Mouse (Mus musculus): ENCODE data around the gene Prrx1.
A peak's percentile ranks its signal among the peaks of the same experiment; 100 is the strongest.

Gene Prrx1

DNA sequence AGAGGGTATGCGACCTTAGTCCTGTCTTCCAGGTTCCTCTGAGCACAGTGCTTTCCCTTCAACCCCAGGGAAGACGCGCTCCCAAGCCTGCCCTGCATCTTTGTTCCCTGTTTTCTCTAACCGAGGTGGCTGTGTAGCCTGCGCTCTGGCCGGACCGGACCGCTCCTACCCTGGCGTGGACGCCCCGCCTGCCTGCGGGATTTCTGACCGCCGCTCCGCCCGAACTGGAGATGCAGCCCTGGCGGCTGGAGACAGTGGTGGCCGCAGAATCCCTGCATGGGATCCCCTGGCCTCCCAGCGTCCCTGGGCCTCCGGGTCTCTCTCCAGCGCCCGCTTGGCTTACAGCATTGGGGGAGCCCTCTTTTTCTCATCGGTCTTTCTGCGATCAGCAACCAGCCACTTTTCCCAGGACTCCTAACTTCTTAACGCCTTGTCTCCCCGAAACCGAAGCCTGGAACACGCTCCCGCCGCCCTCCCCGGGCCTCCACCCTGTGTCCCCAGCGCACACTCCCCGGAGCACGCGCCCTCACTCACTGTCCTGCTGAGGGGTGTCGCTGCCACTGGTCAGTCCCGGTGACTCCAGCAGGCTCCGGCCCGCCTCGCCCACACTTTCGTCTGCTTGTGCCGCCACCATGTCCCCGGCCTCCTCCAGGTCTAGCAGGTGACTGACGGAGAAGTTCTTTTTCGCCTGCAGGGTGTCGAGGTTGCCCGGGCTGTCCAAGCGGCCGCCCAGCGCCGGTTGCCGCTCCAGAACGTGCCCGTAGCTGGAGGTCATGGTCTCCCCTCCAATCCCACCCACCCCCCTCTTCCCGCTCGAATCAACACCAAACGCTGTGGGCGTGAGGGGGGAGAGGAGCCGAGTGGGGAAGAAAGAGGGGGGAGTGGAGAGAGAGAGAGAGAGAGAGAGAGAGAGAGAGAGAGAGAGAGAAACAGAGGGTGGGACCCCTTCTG, 1.4 kb downstream of the Prrx1 start:
- ATAC-seq (ENCODE audit: insufficient number of reproducible peaks, low FRiP score, low TSS enrichment), result peak; percentile 21; the same call in 1 of the 2 replicates

DNA sequence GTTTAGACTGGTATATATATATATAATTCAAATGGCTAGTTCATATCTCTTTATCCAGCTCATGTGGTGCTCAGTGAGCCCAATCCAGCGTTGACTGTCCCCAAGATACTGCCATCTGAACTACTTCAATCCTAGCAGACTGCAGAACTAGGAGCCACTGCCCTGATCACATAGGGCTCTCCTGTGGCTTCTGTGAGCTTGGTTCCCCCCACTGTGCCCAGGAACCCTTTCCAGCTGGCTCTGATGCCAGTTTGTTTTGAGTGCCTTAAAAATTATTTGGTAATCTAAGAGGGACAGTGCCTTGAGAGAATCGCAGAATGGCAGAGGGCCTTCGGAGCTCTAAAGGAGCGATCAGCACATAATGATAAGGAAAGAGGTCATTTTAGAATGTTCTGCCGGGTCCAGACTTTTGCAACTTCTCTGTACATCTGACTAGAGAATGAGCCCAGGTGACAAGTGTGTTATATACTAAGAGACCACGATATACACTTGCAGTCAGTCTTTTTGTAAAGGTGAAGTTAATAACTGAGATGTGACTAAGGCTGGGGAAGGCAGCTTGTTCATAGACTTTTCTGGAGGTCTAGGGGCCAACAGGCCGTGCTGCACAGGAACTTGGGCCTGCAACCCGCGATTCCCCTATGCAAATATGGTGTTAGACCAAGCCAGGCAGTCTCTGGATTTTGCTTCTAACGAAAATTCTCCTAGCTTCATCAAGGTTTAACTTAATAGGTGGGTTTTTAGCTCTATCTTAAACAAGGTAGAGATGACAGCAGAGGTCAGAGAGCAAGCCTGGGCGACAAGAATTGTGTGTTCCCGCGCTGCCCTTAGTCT, 2.3 kb downstream of the Prrx1 start:
- no peak for ATAC-seq (ENCODE audit: insufficient number of reproducible peaks, low FRiP score, low TSS enrichment)

DNA sequence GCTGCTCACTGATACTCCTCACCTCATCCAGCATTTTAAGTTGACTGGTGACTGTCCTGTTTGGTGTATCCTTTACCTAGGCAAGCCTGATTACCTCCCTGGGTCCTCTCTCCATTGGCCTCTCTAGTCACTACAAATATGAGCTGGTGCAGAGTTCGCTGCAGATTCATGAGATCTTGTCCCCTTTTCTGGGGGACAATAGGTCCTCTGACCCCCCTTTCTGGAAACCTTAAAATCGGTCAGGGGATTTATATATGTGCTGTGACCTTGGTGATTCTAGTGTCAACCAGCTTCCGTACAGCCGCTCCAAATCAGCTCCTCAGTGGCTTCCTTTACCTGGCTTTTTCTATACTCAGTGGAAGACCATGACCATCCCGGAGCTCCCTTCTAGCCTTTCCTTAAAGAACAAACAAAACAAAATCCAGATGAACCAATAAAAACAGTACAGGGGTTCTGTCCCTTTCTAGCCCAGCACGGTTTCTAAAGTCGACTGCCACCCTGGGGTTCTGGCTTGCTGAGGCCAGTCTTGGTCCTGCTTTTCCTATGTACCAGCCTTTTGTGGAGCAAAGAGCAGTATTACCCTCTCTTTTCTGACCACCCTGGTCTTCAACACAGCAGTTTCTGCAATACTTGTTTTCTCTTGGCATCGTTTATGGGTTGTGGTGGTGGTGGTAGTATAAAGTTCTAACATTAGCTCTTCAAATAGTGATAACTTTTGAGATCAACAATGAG, 3.3 kb downstream of the Prrx1 start:
- ATAC-seq (ENCODE audit: insufficient number of reproducible peaks, low FRiP score, low TSS enrichment), result no peak

DNA sequence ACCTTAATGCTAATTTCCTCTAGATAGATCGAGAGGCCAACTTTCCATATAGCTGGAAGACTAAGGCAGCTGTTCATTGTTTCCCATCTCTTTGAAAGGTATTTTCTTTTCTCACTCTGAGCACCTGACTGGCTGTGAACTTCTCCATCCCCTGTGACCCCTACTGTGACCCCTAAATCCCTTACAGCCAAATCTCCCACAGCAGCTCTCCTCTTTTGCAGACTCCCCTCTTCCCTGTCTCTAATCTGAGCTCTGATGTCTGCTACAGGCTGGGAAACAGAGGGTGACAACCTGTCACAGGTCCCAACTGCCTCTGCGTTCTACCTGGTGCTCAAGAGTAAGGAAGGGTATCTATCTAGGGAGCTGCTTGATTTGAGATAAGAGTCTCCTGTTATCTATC, 4.0 kb downstream of the Prrx1 start:
- ATAC-seq (ENCODE audit: insufficient number of reproducible peaks, low FRiP score, low TSS enrichment), result no peak

DNA sequence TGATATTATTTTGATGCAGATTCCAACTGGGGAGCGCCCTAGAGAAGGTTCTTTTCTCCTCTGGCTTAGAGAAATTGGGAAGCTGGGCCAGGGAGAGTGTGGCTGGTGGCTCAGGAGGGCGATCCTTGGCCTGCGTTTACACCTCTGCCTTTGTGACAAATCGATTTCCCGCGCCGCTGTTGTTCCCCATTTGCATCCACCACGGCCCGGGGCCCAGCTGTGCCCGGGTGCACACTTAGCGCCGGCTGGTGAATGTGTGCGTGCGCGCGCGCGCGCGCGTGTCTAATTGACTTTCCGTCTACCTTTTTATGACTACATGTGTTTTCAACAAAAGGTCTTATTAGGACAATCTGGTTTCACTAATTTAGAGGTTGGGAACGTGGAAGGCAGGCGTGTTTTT, 4.9 kb downstream of the Prrx1 start:
- no peak for ATAC-seq (ENCODE audit: insufficient number of reproducible peaks, low FRiP score, low TSS enrichment)

DNA sequence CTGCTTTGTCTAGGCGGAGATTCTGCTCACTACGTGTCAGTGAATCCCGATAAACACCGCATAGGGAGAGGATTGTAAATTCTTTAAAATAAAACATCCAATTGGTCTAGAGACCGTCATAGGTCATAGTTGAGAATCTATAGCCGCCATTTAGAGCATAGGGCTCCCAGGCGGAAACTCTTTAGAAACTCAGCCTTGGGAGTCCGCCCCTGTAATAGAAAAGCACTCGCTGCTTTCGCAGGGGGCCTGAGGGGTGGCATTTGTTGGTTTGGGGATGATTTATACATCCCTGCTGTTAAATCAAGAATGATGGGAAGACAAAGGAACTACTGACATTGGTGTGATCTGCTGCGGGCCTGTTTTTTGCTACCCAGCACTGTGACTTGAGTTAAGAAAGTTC, 5.8 kb downstream of the Prrx1 start:
- ATAC-seq (ENCODE audit: insufficient number of reproducible peaks, low FRiP score, low TSS enrichment), result no peak

DNA sequence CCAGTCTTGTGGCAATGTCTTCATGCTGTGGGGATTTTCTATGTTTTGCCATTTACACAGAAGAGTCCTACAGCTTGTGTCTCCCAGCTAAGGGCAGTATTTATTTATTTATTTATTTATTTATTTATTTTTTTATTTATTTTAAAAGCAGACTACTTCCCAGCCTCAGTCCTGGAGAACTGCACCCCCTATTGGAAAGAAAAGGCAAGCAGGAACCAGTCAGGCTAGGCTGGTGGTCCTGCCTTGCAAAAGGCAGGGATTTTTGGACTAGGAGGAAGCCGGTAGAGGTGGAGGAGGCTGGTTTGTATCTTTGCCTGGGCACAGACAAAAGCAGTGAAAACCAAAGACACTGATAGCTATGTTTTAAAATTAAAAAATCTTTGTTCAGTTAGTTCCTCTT, 7.6 kb downstream of the Prrx1 start:
- no peak for ATAC-seq (ENCODE audit: insufficient number of reproducible peaks, low FRiP score, low TSS enrichment)

DNA sequence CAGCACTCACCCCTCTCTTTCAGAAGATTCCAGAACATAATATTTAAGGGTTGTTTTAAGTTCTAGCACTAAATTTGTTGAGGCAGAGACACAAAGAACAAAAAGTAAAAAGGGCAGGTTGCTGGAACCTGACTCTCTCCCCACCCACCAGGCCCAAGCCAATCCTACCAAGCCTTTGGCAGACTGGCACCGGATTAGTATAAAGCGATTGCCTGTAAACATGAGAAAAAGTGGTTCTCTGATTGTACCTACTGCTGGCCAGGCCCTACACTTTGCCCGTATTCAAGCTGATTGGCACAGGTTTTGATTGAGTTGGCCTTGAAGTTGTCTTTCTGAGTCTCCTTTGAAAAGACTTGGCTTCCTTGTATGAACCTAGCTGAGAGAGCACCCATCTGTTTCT, 8.7 kb downstream of the Prrx1 start:
- ATAC-seq (ENCODE audit: insufficient number of reproducible peaks, low FRiP score, low TSS enrichment), result no peak

DNA sequence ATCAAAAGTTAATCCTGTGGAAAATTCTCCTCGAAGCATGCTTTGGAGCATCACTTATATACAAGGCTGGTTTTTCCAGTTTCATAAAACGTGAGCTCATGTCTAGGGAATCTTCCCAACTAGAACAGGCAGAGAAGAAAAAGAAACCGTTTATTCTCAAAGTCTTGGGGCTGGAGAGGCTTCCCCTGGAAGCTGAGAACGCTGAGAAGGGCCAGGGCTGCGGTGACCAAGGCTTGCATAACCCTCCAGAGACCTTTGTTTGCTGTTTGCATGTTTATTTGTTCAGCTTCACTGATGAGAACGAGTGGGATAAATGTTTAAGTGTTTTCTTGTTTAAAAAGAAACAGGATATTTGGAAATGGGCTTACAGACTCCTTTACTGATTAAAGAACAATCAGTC, 11.2 kb downstream of the Prrx1 start:
- ATAC-seq (ENCODE audit: insufficient number of reproducible peaks, low FRiP score, low TSS enrichment), result no peak

DNA sequence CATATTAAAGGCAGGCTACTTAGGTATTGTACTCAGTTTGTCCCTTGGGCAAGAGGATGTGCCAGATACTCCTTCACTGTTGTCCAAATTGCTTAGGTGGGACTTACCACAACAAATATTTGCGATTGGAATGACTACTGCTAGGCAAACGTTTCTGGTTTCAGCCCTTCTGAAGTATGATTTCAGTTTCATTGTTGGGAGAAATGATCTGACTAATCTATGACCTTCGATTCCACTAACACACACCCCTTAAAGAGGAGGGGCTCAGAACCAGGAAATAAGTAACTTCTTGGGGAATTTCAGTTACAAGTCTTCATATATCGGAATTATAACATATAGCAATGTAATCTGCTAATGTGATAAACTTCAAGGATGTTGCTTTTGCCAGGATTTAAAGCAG, 20.4 kb downstream of the Prrx1 start:
- ATAC-seq (ENCODE audit: insufficient number of reproducible peaks, low FRiP score, low TSS enrichment), result no peak

DNA sequence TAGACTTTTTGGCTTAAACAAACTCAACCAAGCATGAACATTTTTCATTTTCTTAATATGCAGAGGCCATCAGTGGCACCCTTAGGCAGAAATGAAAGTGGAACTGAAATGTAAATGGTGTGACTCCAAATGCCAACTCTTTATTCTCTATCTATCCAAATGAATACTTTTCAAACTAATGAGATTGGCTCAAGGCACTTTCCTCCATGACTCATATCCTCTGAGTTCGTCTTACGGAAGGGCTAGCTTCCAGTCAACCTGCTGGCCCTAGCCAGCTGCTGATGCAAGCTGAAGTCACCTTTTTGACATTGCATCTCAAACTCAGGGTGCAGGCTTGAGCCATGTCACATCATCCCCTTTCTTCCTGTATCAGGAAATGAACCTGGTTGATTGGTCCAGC, 21.6 kb downstream of the Prrx1 start:
- ATAC-seq (ENCODE audit: insufficient number of reproducible peaks, low FRiP score, low TSS enrichment), result no peak

DNA sequence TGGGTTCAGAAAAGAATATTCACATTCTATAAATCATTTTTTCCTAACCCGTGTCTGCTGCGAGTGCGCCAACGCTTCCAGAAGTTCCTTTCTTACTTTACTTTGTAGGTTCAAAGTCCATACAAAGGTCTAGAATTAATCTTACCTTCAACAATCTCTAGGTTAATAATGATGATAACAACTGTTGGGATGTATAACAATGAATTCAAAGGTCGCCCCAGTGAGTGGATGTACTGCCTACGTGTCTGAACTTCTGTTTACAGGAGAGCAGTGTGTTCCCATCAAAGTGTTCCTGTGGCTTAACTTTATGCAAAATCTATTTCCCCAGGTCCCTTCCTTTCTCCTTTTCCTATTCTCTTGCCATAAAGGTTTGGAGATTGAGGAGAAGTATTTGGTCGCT, 24.4 kb downstream of the Prrx1 start:
- no peak for ATAC-seq (ENCODE audit: insufficient number of reproducible peaks, low FRiP score, low TSS enrichment)

DNA sequence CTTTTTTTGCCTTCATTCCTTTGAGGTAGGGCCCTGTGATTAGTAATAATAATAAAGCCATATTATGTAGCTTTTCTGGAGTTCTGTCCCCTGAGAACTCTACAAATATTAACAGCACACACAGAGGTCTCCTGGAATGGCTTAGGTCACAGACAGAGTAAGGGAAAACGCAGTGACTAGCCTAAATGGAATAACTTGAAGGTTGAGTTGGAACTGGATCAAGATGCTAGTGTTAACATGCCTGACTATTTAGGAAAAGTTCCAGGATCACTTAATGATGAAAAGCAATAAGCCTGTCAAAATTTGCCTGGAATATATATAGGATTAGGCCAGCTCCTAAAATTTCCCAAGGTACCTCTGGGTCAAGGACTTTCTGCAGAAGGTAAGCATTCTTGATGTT, 28.0 kb downstream of the Prrx1 start:
- ATAC-seq (ENCODE audit: insufficient number of reproducible peaks, low FRiP score, low TSS enrichment), result no peak

DNA sequence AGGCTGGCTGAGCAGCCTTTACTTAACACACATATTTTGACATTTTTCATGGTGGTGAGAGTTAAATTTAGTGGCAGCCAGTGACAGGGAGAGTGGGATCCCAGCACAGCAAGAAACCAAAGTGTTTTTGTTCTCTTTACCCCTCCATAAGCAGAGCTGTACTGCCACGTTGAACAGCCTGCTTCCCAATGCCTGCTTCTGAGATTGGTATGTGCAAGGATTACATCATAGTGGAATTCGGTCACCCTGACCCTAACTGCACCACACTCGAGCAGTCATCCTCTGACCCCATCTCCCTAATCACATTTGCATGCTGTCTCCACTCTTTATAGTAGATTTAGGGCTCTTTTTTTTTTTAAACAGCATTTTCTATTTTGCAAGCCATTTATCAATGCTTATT, 28.4 kb downstream of the Prrx1 start:
- no peak for ATAC-seq (ENCODE audit: insufficient number of reproducible peaks, low FRiP score, low TSS enrichment)

DNA sequence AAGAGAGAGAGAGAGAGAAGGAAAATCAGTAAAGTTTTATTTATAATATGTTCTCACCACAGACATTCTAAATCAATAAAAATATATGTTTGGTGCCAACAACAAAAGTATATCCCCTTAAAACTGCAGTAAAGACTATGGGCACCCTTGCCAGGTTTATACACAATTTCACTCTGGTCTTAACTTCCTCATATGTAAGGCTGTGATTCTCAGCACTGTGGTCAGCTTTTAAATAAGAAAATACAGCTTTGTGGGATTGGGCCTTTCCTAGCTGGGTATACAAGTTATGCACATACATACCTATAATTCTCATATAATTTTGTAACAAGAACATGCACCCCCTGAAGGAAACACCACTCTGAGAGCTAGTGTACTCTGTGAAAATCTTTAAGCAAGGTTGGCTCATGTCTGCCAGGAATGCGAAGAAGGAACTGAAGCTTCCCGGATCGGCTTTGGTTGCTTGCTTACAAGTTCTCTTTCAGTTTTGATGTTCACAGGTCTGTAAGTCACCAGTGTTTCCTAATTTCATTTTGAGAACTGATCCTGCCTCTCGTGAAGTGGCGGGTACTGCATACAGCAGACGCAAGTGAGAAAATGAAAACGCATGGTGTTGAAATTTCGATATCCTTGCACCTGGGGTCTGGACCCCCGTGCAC, 29.4 kb downstream of the Prrx1 start:
- ATAC-seq (ENCODE audit: insufficient number of reproducible peaks, low FRiP score, low TSS enrichment), result no peak

DNA sequence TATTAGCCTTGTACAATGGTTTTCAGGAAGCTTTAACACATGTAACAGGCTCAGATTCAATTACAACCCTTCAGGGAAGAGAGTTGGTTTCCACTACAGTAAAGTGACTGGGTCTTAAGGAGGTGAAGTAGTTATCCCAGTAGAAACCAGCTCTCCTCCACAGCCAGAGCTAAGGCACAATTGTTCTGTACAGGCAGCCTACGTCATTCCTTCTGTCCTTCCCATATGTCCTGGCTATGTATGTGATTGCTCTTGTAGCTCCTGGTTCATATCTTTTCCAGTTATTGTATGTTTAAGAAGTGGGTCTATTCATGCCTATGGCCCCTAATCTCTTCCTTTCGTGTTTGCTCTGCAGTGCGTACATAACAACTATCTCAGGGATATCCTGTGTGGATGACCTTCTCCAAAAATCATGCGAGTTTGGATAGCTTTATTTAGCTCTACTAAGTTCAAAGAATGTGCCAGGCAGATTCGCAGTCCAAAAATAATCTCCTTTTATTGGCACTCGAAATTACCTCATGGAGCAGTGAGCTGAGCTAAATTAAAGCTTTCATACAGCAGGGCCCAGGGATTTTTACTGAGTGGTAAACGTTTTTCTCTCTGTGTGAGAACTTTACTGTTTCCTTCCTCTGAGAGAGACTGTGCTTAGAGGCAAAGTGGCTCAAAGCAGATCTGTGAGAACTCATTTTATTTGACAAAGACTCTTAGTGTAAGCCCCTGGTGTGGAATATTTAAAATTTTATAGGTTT, 31.9 kb downstream of the Prrx1 start:
- no peak for ATAC-seq (ENCODE audit: insufficient number of reproducible peaks, low FRiP score, low TSS enrichment)

DNA sequence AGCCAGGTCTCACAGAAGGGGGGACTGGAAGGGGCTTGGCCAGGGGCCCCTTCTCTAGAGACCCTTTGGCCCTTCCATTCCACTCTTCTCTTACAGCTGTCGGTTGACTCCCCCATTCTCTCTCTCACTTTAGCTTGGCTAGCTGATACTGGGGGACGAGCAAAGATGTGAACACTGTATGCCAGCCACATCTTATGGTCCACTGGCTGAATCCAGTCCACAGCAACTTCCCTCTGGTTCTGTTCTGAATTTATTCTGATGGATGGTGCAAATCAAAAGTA, 32.7 kb downstream of the Prrx1 start:
- no peak for ATAC-seq (ENCODE audit: insufficient number of reproducible peaks, low FRiP score, low TSS enrichment)

DNA sequence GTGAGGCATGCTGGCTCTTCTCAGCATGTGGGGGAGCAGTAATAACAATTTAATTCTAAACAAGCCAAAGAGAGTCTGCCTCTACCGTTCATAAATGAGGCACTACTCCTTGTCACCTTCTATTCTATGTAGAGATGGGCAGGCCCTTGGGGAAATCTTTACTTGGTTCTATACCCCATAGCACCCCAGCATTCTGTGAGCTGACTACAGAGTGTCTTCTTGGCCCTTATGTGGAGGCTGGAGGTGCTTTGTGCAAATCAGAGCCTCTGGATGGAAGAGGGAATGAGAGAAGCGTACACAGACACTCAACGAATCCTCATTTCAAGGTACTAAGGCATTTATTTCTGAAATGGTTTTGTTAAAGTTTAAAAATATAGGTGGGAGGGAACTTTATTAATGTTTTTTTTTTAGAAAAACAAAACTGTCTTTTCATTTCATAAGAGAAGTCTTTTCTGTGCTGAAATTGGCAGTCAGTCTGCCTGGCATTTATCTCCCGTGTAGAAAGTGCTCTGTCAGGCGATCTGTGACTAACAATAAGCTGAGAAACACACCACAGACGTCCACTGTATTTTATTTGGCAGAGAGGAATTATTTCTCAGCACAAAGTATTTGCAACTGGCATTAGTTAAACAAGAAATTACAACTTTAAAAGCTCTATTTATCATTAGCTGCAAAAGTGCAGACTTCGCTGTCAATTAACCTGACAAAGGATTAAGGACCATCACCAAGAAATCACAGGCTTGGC, 33.2 kb downstream of the Prrx1 start:
- no peak for ATAC-seq (ENCODE audit: insufficient number of reproducible peaks, low FRiP score, low TSS enrichment)

DNA sequence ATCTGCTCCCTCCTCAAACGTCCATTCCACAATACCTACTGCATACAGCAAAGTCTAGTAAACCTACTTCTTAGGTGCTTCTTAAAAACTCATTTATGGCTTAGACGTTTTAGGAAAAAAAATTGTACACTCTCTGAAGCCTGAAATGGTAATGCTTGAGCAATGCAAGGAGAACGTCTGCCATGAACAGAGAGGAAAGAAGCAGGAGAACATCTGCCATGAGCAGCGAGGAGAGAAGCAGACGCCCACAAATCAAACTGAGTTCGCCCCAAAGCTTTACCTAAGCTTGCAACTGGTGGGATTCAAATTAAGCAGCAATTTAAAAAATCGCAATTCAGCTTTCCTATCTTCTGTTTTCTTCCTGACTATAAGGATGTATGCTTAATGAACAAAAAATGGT, 36.4 kb downstream of the Prrx1 start:
- ATAC-seq (ENCODE audit: insufficient number of reproducible peaks, low FRiP score, low TSS enrichment), result no peak

Measured in cerebellum, adult (tissue).